26 mouse cellular contexts compared by ENCODE assay signal in the genomic region with DNA sequence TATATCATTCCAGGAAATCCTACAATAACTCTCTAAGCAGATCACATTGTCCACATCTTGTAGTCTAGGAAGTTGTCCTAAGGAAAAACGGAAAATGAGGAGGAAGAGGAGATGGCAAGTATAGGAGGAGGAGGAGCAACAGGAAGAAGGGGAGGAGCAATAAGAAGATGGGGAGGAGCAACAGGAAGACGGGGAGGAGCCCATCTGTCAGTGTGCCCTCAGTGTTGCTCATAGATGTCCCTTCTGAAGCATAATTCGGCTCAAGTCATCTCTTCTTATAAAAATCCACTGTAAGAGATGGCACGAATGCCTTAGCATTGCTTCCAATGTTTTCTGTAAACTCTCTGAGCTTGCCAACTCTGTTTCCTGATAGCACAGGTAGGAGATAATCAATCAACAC.
A peak's percentile ranks its signal among the peaks of the same experiment; 100 is the strongest.
DNase-seq lines count a peak whose midpoint lies in the region; ATAC-seq and TF ChIP-seq lines count a peak whose summit lies in the region.
"Had no signal": no experiment of that assay in that cellular context is flagged by ENCODE, and none has a peak within 500 bp of the region (broad histone marks: within the 10 kb centered on the region; RNA-seq: fewer than 3 reads in every experiment).

No protein-coding gene starts in this region.

- no peaks in the 10 kb centered on the region for H3K27me3 ChIP-seq in liver, adult 2 months (ENCODE audit: control insufficient read depth, insufficient read depth, low read length)
- H3K27me3 ChIP-seq in liver, postnatal 0 days (ENCODE audit: insufficient read depth, low read length): no peaks in the 10 kb centered on the region
- no peaks in the 10 kb centered on the region for H3K27me3 ChIP-seq in midbrain, embryonic 11.5 days (ENCODE audit: control insufficient read depth, insufficient read depth, low read length)
- peaks cover 11% of the 10 kb centered on the region; the same call in 1 of the 2 replicates for H3K27me3 ChIP-seq in midbrain, embryonic 10.5 days (ENCODE audit: low read depth, poor library complexity, severe bottlenecking)
- no peaks in the 10 kb centered on the region for H3K27me3 ChIP-seq in MEL (ENCODE audit: control insufficient read depth in 1 of 2, insufficient read depth in 2 of 2, low read length in 2 of 2)
- H3K27me3 ChIP-seq in lung, postnatal 0 days (replicated peaks; ENCODE audit: insufficient read depth, low read length): no peaks in the 10 kb centered on the region
- H3K27me3 ChIP-seq: CH12.LX; embryonic facial prominence, embryonic 13.5 days; embryonic facial prominence, embryonic 15.5 days had no signal

- H3K4me1 ChIP-seq in liver, adult 2 months (ENCODE audit: control insufficient read depth, insufficient read depth, low read length): peaks cover 1% of the 10 kb centered on the region; the same call in 1 of the 2 replicates
- H3K4me1 ChIP-seq in liver, postnatal 0 days (ENCODE audit: insufficient read depth): no peaks in the 10 kb centered on the region
- H3K4me1 ChIP-seq in midbrain, embryonic 11.5 days (ENCODE audit: control insufficient read depth, insufficient read depth, low read length): no peaks in the 10 kb centered on the region; the same call in 1 of the 2 replicates
- peaks cover 19% of the 10 kb centered on the region for H3K4me1 ChIP-seq in midbrain, embryonic 10.5 days
- peaks cover 20 to 29% of the 10 kb centered on the region in 2 experiments for H3K4me1 ChIP-seq in MEL (ENCODE audit: control insufficient read depth in 1 of 2, insufficient read depth in 2 of 2, low read length in 2 of 2)
- H3K4me1 ChIP-seq in lung, postnatal 0 days (ENCODE audit: insufficient read depth, low read depth, low read length): no peaks in the 10 kb centered on the region

- peak; percentile 40 for DNase-seq in adrenal gland, postnatal 10 days
- no peak for DNase-seq in adrenal gland, postnatal 36 days
- DNase-seq in liver, adult 2 months (ENCODE audit: extremely low read depth, low read depth, low spot score): peak; percentile 63
- DNase-seq in liver, postnatal 0 days: no peak
- DNase-seq in midbrain, embryonic 11.5 days (ENCODE audit: low spot score, missing footprints): peak; percentile 51
- DNase-seq in midbrain, embryonic 10.5 days (ENCODE audit: low spot score): no peak
- DNase-seq in MEL (ENCODE audit: low read depth, low spot score): peak; percentile 34
- DNase-seq in lung, postnatal 0 days (ENCODE audit: low spot score): no peak
- DNase-seq: adrenal gland, adult 2 months; adrenal gland, postnatal 14 days; B cell, adult 2 months; cerebellum, adult 11-12 months; cerebellum, adult 2 months; cerebellum, adult 9-10 months; cerebellum, postnatal 10 days; cerebellum, postnatal 25 days had no signal

- no peak for TF ChIP-seq EP300 in liver, postnatal 0 days (IDR thresholded peaks at IDR 0.05; ENCODE audit: low read depth)
- TF ChIP-seq EP300 in MEL (IDR thresholded peaks at IDR 0.05; ENCODE audit: low read depth in 1 of 2, low read length in 2 of 2): no peak
- no peak for TF ChIP-seq EP300 in lung, postnatal 0 days (IDR thresholded peaks at IDR 0.05)

- no peak for ATAC-seq in liver, postnatal 0 days
- no peak for ATAC-seq in midbrain, embryonic 11.5 days (ENCODE audit: low FRiP score)
- ATAC-seq in lung, postnatal 0 days: no peak
- ATAC-seq: CD4-positive, CD25-positive, alpha-beta regulatory T cell, adult 4 months; forebrain, embryonic 14.5 days; forebrain, embryonic 16.5 days had no signal

- H3K4me3 ChIP-seq in liver, adult 2 months (ENCODE audit: insufficient read depth, low read depth, low read length): no peak overlapping the region
- H3K4me3 ChIP-seq in liver, postnatal 0 days (ENCODE audit: low read depth, low read length): no peak overlapping the region
- H3K4me3 ChIP-seq in midbrain, embryonic 11.5 days (ENCODE audit: low read depth, low read length): no peak overlapping the region
- H3K4me3 ChIP-seq in midbrain, embryonic 10.5 days: no peak overlapping the region
- H3K4me3 ChIP-seq in MEL (ENCODE audit: control insufficient read depth in 1 of 2, insufficient read depth in 1 of 2, low read depth in 2 of 2, low read length in 2 of 2): no peak overlapping the region
- H3K4me3 ChIP-seq in lung, postnatal 0 days (ENCODE audit: low read depth, low read length): no peak overlapping the region
- H3K4me3 ChIP-seq: embryonic facial prominence, embryonic 13.5 days; embryonic facial prominence, embryonic 15.5 days; erythroblast, embryonic 14.5 days; forebrain, embryonic 10.5 days; forebrain, embryonic 12.5 days had no signal

- no peaks in the 10 kb centered on the region for H3K79me2 ChIP-seq in liver, adult 2 months (ENCODE audit: control insufficient read depth, insufficient read depth, low read length)
- H3K79me2 ChIP-seq in MEL (ENCODE audit: control insufficient read depth, insufficient read depth, low read length, poor library complexity): no peaks in the 10 kb centered on the region

- H3K4me2 ChIP-seq in liver, postnatal 0 days (ENCODE audit: low read depth, low read length): no peak overlapping the region
- no peak overlapping the region for H3K4me2 ChIP-seq in midbrain, embryonic 11.5 days
- H3K4me2 ChIP-seq in lung, postnatal 0 days (replicated peaks; ENCODE audit: low read depth, low read length): no peak overlapping the region
- H3K4me2 ChIP-seq: embryonic facial prominence, embryonic 13.5 days; embryonic facial prominence, embryonic 15.5 days; forebrain, embryonic 12.5 days had no signal

- H3K9ac ChIP-seq in liver, adult 2 months (ENCODE audit: low read depth, low read length): no peak overlapping the region
- H3K9ac ChIP-seq in liver, postnatal 0 days (replicated peaks): no peak overlapping the region
- H3K9ac ChIP-seq in midbrain, embryonic 11.5 days (ENCODE audit: low read length): no peak overlapping the region
- no peak overlapping the region for H3K9ac ChIP-seq in MEL (ENCODE audit: control insufficient read depth, low read depth, low read length, poor library complexity, severe bottlenecking)
- no peak overlapping the region for H3K9ac ChIP-seq in lung, postnatal 0 days (replicated peaks; ENCODE audit: low read depth)
- H3K9ac ChIP-seq: embryonic facial prominence, embryonic 13.5 days; embryonic facial prominence, embryonic 15.5 days; forebrain, embryonic 12.5 days had no signal

- H3K27ac ChIP-seq in liver, adult 2 months (replicated peaks; ENCODE audit: insufficient read depth, low read depth, low read length): no peak overlapping the region
- no peak overlapping the region for H3K27ac ChIP-seq in liver, postnatal 0 days (ENCODE audit: low read depth)
- H3K27ac ChIP-seq in midbrain, embryonic 11.5 days (ENCODE audit: low read depth, low read length): no peak overlapping the region
- no peak overlapping the region for H3K27ac ChIP-seq in midbrain, embryonic 10.5 days (replicated peaks)
- H3K27ac ChIP-seq in MEL (ENCODE audit: control insufficient read depth, low read depth, low read length): no peak overlapping the region
- no peak overlapping the region for H3K27ac ChIP-seq in lung, postnatal 0 days (ENCODE audit: low read length)
- H3K27ac ChIP-seq: embryonic facial prominence, embryonic 13.5 days; embryonic facial prominence, embryonic 15.5 days; forebrain, embryonic 10.5 days; forebrain, embryonic 12.5 days had no signal

- no peaks in the 10 kb centered on the region for H3K36me3 ChIP-seq in liver, adult 2 months (ENCODE audit: control insufficient read depth, insufficient read depth, low read length)
- no peaks in the 10 kb centered on the region for H3K36me3 ChIP-seq in liver, postnatal 0 days (replicated peaks; ENCODE audit: insufficient read depth, low read length)
- H3K36me3 ChIP-seq in midbrain, embryonic 11.5 days (ENCODE audit: control insufficient read depth, insufficient read depth, low read length): no peaks in the 10 kb centered on the region
- no peaks in the 10 kb centered on the region for H3K36me3 ChIP-seq in midbrain, embryonic 10.5 days
- peaks cover 0 to 30% of the 10 kb centered on the region in 2 experiments; a peak in 2 of 4 replicates for H3K36me3 ChIP-seq in MEL (ENCODE audit: control insufficient read depth in 1 of 2, insufficient read depth in 2 of 2, low read length in 2 of 2)
- no peaks in the 10 kb centered on the region for H3K36me3 ChIP-seq in lung, postnatal 0 days (ENCODE audit: insufficient read depth, low read length)
- H3K36me3 ChIP-seq: embryonic facial prominence, embryonic 13.5 days; embryonic facial prominence, embryonic 15.5 days; forebrain, embryonic 10.5 days; forebrain, embryonic 12.5 days; G1E had no signal

- TF ChIP-seq POLR2A in liver, adult 2 months (IDR thresholded peaks at IDR 0.05; ENCODE audit: extremely low read depth, insufficient read depth, low read length): no peak
- TF ChIP-seq POLR2A in MEL (IDR thresholded peaks at IDR 0.05; ENCODE audit: control insufficient read depth in 1 of 2, insufficient read depth in 1 of 2, low read depth in 1 of 2, low read length in 2 of 2, poor library complexity in 1 of 2): no peak

- no peak for TF ChIP-seq RAD21 in MEL (IDR thresholded peaks at IDR 0.05; ENCODE audit: low read depth, low read length)

- TF ChIP-seq CTCF in liver, adult 2 months (IDR thresholded peaks at IDR 0.05; ENCODE audit: low read depth, low read length): no peak
- no peak for TF ChIP-seq CTCF in liver, postnatal 0 days (IDR thresholded peaks at IDR 0.05; ENCODE audit: low read depth)
- no peak for TF ChIP-seq CTCF in MEL (IDR thresholded peaks at IDR 0.05 in 2 of 3, conservative IDR thresholded peaks at IDR 0.05 in 1 of 3; ENCODE audit: control insufficient read depth in 1 of 3, insufficient read depth in 1 of 3, low read depth in 2 of 3, low read length in 3 of 3, poor library complexity in 1 of 3, severe bottlenecking in 1 of 3)
- TF ChIP-seq CTCF in lung, postnatal 0 days (IDR thresholded peaks at IDR 0.05): no peak

- 69% methylated on average over 4 of the region's 4 CpGs for WGBS in liver, adult 2 months
- 84% methylated on average over 4 of the region's 4 CpGs for WGBS in liver, postnatal 0 days (ENCODE audit: insufficient replicate concordance)
- 84% methylated on average over 4 of the region's 4 CpGs for WGBS in midbrain, embryonic 11.5 days
- 86% methylated on average over 4 of the region's 4 CpGs for WGBS in midbrain, embryonic 10.5 days
- 83% methylated on average over 4 of the region's 4 CpGs for WGBS in lung, postnatal 0 days

- H3K9me3 ChIP-seq in liver, postnatal 0 days (ENCODE audit: low read length): no peaks in the 10 kb centered on the region
- H3K9me3 ChIP-seq in midbrain, embryonic 11.5 days (ENCODE audit: control insufficient read depth, low read length): no peaks in the 10 kb centered on the region; the same call in 1 of the 2 replicates
- H3K9me3 ChIP-seq in midbrain, embryonic 10.5 days (replicated peaks): no peaks in the 10 kb centered on the region
- H3K9me3 ChIP-seq in MEL (replicated peaks; ENCODE audit: insufficient read depth, low read length): no peaks in the 10 kb centered on the region
- no peaks in the 10 kb centered on the region for H3K9me3 ChIP-seq in lung, postnatal 0 days (ENCODE audit: low read length)
- H3K9me3 ChIP-seq: embryonic facial prominence, embryonic 13.5 days; embryonic facial prominence, embryonic 15.5 days; forebrain, embryonic 10.5 days; forebrain, embryonic 12.5 days had no signal

TF ChIP-seq in MEL, 35 proteins besides CTCF, POLR2A, EP300 and RAD21:
- no peak for TF ChIP-seq MAFK (IDR thresholded peaks at IDR 0.05; ENCODE audit: borderline replicate concordance, low read depth, low read length)
- TF ChIP-seq KAT2A (conservative IDR thresholded peaks at IDR 0.05; ENCODE audit: low read depth, low read length): no peak
TF ChIP-seq in MEL: peak in this region for 0.

Comparison
In these comparisons a context has a peak if more than half of its experiments do, and no peak if none do; other contexts are left out.
1. DNase-seq: peak in adrenal gland, postnatal 10 days (single experiment), liver, adult 2 months (single experiment), midbrain, embryonic 11.5 days (single experiment) and MEL (single experiment); none in adrenal gland, postnatal 36 days (0 of 2), liver, postnatal 0 days (single experiment), midbrain, embryonic 10.5 days (single experiment) and lung, postnatal 0 days (single experiment).